Mouse (Mus musculus): ENCODE data around the gene Ppfibp1. TPM values are rescaled to one million over a fixed set of nuclear protein-coding genes. Genes with fewer than 3 reads are reported as not detected.

The Ppfibp1 gene
- total RNA-seq, 1 experiment: 39.9 TPM

- in situ Hi-C loops (cut with MboI; ENCODE audit: low sequenced_read_pairs in 2 of 2, unreplicated experiment in 2 of 2): no loop called here
- Histone ChIP-seq H3K27ac (ENCODE audit: insufficient read depth, low read depth, low read length, poor library complexity, severe bottlenecking) (no peak overlapping the region), H3K9ac (ENCODE audit: insufficient read depth, low read depth, low read length, poor library complexity, severe bottlenecking) (no peak overlapping the region)
Observed at GRCm38 (mm10) chr6:147010811-147011520, 122.7 kb downstream of the Ppfibp1 start.

GRCm38 (mm10) chr6:147011555-147011954, 123.3 kb downstream of the Ppfibp1 start:
- Histone ChIP-seq H3K4me3 (ENCODE audit: insufficient read depth in 1 of 2, low read depth in 1 of 2, low read length in 2 of 2, poor library complexity in 1 of 2, severe bottlenecking in 1 of 2) (no peak overlapping the region), H3K27ac (ENCODE audit: insufficient read depth, low read depth, low read length, poor library complexity, severe bottlenecking) (no peak overlapping the region), H3K9ac (ENCODE audit: insufficient read depth, low read depth, low read length, poor library complexity, severe bottlenecking) (no peak overlapping the region), H3K4me1 (ENCODE audit: control insufficient read depth in 2 of 2, insufficient read depth in 2 of 2, low read length in 2 of 2, poor library complexity in 1 of 2) (no peaks in the 10 kb centered on the region), H3K36me3 (ENCODE audit: control insufficient read depth, insufficient read depth, low read length, poor library complexity, severe bottlenecking) (peaks cover under 1% of the 10 kb centered on the region; the same call in 1 of the 2 replicates), H3K9me3 (ENCODE audit: control insufficient read depth, insufficient read depth, low read depth, low read length) (no peaks in the 10 kb centered on the region)
- no peak for TF ChIP-seq HCFC1 (IDR thresholded peaks at IDR 0.05; ENCODE audit: borderline replicate concordance, insufficient read depth, low read length)
- TF ChIP-seq ZC3H11A (IDR thresholded peaks at IDR 0.05; ENCODE audit: borderline replicate concordance, low read depth, low read length): no peak
- TF ChIP-seq CHD2 (IDR thresholded peaks at IDR 0.05; ENCODE audit: low read depth, low read length): no peak
- TF ChIP-seq ZNF384 (IDR thresholded peaks at IDR 0.05; ENCODE audit: low read depth, low read length): no peak
- TF ChIP-seq MAFK (IDR thresholded peaks at IDR 0.05; ENCODE audit: insufficient read depth, low read depth, low read length): no peak
- no peak for DNase-seq (ENCODE audit: low read depth, low spot score)
- in situ Hi-C loops (cut with MboI; ENCODE audit: low sequenced_read_pairs in 2 of 2, unreplicated experiment in 2 of 2): no loop called here

More at GRCm38 (mm10) chr6:147010811-147011520, 122.7 kb downstream of the Ppfibp1 start:
- no peak overlapping the region for H3K4me3 ChIP-seq (ENCODE audit: insufficient read depth in 1 of 2, low read depth in 1 of 2, low read length in 2 of 2, poor library complexity in 1 of 2, severe bottlenecking in 1 of 2)
- no peaks in the 10 kb centered on the region for H3K4me1 ChIP-seq (ENCODE audit: control insufficient read depth in 2 of 2, insufficient read depth in 2 of 2, low read length in 2 of 2, poor library complexity in 1 of 2)
- TF ChIP-seq ZNF384 (IDR thresholded peaks at IDR 0.05; ENCODE audit: low read depth, low read length) (no peak), CHD2 (IDR thresholded peaks at IDR 0.05; ENCODE audit: low read depth, low read length) (no peak), HCFC1 (IDR thresholded peaks at IDR 0.05; ENCODE audit: borderline replicate concordance, insufficient read depth, low read length) (no peak), MAFK (IDR thresholded peaks at IDR 0.05; ENCODE audit: insufficient read depth, low read depth, low read length) (no peak), ZC3H11A (IDR thresholded peaks at IDR 0.05; ENCODE audit: borderline replicate concordance, low read depth, low read length) (no peak)
- no peaks in the 10 kb centered on the region for H3K9me3 ChIP-seq (ENCODE audit: control insufficient read depth, insufficient read depth, low read depth, low read length)
- DNase-seq (ENCODE audit: low read depth, low spot score): no peak
- H3K36me3 ChIP-seq (ENCODE audit: control insufficient read depth, insufficient read depth, low read length, poor library complexity, severe bottlenecking): no peaks in the 10 kb centered on the region; the same call in 1 of the 2 replicates

- TF ChIP-seq ZNF384 (IDR thresholded peaks at IDR 0.05; ENCODE audit: low read depth, low read length) (no peak), CHD2 (IDR thresholded peaks at IDR 0.05; ENCODE audit: low read depth, low read length) (no peak), MAFK (IDR thresholded peaks at IDR 0.05; ENCODE audit: insufficient read depth, low read depth, low read length) (no peak), HCFC1 (IDR thresholded peaks at IDR 0.05; ENCODE audit: borderline replicate concordance, insufficient read depth, low read length) (no peak), ZC3H11A (IDR thresholded peaks at IDR 0.05; ENCODE audit: borderline replicate concordance, low read depth, low read length) (no peak)
- Histone ChIP-seq H3K36me3 (ENCODE audit: control insufficient read depth, insufficient read depth, low read length, poor library complexity, severe bottlenecking) (peaks cover 3% of the 10 kb centered on the region; the same call in 1 of the 2 replicates), H3K27ac (ENCODE audit: insufficient read depth, low read depth, low read length, poor library complexity, severe bottlenecking) (no peak overlapping the region), H3K4me1 (ENCODE audit: control insufficient read depth in 2 of 2, insufficient read depth in 2 of 2, low read length in 2 of 2, poor library complexity in 1 of 2) (no peaks in the 10 kb centered on the region), H3K9ac (ENCODE audit: insufficient read depth, low read depth, low read length, poor library complexity, severe bottlenecking) (no peak overlapping the region), H3K9me3 (ENCODE audit: control insufficient read depth, insufficient read depth, low read depth, low read length) (no peaks in the 10 kb centered on the region), H3K4me3 (ENCODE audit: insufficient read depth in 1 of 2, low read depth in 1 of 2, low read length in 2 of 2, poor library complexity in 1 of 2, severe bottlenecking in 1 of 2) (no peak overlapping the region)
- no peak for DNase-seq (ENCODE audit: low read depth, low spot score)
- in situ Hi-C loops (cut with MboI; ENCODE audit: low sequenced_read_pairs in 2 of 2, unreplicated experiment in 2 of 2): no loop called here
Observed at GRCm38 (mm10) chr6:147011977-147012376, 123.7 kb downstream of the Ppfibp1 start.

GRCm38 (mm10) chr6:147013546-147013945, 125.3 kb downstream of the Ppfibp1 start:
- in situ Hi-C loops (cut with MboI; ENCODE audit: low sequenced_read_pairs in 2 of 2, unreplicated experiment in 2 of 2): no loop called here
- Histone ChIP-seq H3K9ac (ENCODE audit: insufficient read depth, low read depth, low read length, poor library complexity, severe bottlenecking) (no peak overlapping the region), H3K36me3 (ENCODE audit: control insufficient read depth, insufficient read depth, low read length, poor library complexity, severe bottlenecking) (peaks cover 3% of the 10 kb centered on the region; the same call in 1 of the 2 replicates), H3K4me3 (ENCODE audit: insufficient read depth in 1 of 2, low read depth in 1 of 2, low read length in 2 of 2, poor library complexity in 1 of 2, severe bottlenecking in 1 of 2) (no peak overlapping the region), H3K4me1 (ENCODE audit: control insufficient read depth in 2 of 2, insufficient read depth in 2 of 2, low read length in 2 of 2, poor library complexity in 1 of 2) (no peaks in the 10 kb centered on the region), H3K9me3 (ENCODE audit: control insufficient read depth, insufficient read depth, low read depth, low read length) (no peaks in the 10 kb centered on the region), H3K27ac (ENCODE audit: insufficient read depth, low read depth, low read length, poor library complexity, severe bottlenecking) (no peak overlapping the region)
- DNase-seq (ENCODE audit: low read depth, low spot score): no peak
- TF ChIP-seq ZC3H11A (IDR thresholded peaks at IDR 0.05; ENCODE audit: borderline replicate concordance, low read depth, low read length) (no peak), HCFC1 (IDR thresholded peaks at IDR 0.05; ENCODE audit: borderline replicate concordance, insufficient read depth, low read length) (no peak), CHD2 (IDR thresholded peaks at IDR 0.05; ENCODE audit: low read depth, low read length) (no peak), ZNF384 (IDR thresholded peaks at IDR 0.05; ENCODE audit: low read depth, low read length) (no peak), MAFK (IDR thresholded peaks at IDR 0.05; ENCODE audit: insufficient read depth, low read depth, low read length) (no peak)

Data from ES-E14 (cell line).